Mouse (Mus musculus): Measurements from ENCODE around the gene 2310007B03Rik. TPM values are rescaled to one million over a fixed set of nuclear protein-coding genes. Genes with fewer than 3 reads are reported as not detected.

The 2310007B03Rik gene
- polyA plus RNA-seq, 1 experiment: 1.9 TPM

DNA sequence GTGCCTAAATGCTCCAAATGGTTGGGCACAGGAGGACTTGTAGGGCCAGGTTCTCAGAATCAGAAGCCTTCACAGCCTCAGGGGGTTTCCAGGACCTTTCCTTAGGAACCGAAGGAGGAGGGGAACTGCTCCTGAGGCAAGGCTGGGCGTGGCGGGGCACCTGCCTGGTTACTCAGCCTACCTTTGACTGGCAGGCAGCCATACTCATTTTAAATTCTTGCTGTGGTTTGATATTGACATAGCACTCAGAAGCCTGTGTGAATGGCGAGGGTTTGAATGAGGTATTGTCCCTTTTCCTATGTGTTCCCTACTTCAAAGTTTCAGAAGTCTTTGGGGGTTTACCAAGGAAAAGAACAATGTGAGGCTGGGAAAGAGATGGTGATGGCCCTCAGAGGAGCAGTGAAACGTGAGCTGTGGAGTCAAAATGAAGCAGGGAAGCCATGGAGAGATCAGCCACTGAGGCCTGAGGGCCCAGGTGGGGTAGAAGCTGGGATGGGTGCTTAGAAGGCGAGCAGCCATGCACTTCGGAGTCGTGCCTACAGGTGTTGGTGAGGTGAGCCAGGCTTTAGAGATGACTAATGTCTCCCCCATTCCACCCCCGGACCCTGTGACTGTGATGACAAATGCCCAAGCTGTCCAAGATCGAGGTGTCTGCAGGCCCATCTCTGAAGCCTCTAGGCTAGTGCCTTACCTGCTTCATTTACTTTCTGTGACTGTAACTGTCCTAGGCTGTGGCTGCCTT lies 30.3 kb downstream of the 2310007B03Rik start:
- Histone ChIP-seq H3K4me1 (ENCODE audit: control insufficient read depth, insufficient read depth, low read length) (no peaks in the 10 kb centered on the region), H3K27ac (ENCODE audit: insufficient read depth, low read length) (no peak overlapping the region), H3K9ac (ENCODE audit: low read depth, poor library complexity, severe bottlenecking) (no peak overlapping the region), H3K27me3 (ENCODE audit: control insufficient read depth, insufficient read depth, low read length, poor library complexity, severe bottlenecking) (no peaks in the 10 kb centered on the region), H3K36me3 (ENCODE audit: control insufficient read depth, insufficient read depth, low read length, poor library complexity, severe bottlenecking) (no peaks in the 10 kb centered on the region), H3K9me3 (replicated peaks; ENCODE audit: control insufficient read depth, insufficient read depth, low read length, poor library complexity, severe bottlenecking) (no peaks in the 10 kb centered on the region), H3K4me3 (ENCODE audit: low read depth, low read length) (no peak overlapping the region)
- no peak for TF ChIP-seq POLR2A (IDR thresholded peaks at IDR 0.05; ENCODE audit: insufficient read depth, low read length)
- TF ChIP-seq CTCF (IDR thresholded peaks at IDR 0.05; ENCODE audit: low read depth, low read length): no peak
- TF ChIP-seq EP300 (IDR thresholded peaks at IDR 0.05; ENCODE audit: insufficient read depth, low read depth, low read length): no peak

DNA sequence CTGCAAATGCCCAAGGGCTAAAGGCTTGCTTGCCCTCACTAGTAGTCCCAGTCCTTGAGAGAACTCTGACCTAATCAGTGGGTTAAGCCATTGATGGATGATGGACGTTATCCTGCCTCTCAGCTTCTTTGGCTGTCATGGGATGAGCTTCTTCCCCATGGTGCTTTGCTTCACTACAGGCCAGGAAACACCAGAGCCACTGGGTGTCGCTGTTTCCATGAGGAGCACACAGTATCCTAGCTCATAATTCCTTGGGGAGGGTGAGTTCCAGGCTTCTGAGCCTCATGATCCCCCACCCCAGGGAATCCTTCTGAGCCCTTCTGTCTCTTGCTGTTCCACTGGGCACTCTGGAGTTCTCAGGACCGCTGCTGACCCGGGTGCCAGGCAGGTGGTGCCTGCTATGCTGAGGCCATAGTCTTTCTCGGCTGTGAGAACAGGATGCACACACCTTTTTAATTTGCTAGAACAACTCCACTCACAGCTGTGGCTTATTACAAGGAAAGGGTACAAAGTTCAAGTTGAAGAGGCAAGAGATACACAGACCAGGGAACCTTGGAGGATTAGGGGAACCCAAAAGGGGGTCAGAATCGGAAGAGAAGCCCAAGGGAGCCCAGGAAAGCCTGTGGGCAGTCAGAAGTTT lies 31.9 kb downstream of the 2310007B03Rik start:
- Histone ChIP-seq H3K27ac (ENCODE audit: insufficient read depth, low read length) (no peak overlapping the region), H3K9ac (ENCODE audit: low read depth, poor library complexity, severe bottlenecking) (no peak overlapping the region)

DNA sequence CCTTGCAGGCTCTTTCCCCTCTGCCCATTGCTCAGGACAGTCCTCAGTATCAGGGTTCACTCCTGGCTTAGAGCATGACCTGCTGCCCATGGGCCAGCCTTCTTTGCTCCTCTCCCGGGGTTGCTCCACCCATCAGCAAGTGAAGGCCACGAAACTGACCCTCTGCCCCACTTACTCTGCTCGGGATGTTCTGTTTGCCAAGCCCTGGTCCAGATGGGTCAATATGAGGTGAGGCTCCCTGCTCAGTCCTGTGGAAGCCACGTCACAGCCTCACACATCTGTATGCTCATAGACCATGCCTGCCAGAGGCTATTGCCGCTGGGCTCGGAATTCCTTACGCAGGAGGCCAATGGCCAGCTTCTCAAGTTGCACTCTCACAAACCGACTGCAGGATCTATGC lies 32.5 kb downstream of the 2310007B03Rik start:
- no peaks in the 10 kb centered on the region for H3K27me3 ChIP-seq (ENCODE audit: control insufficient read depth, insufficient read depth, low read length, poor library complexity, severe bottlenecking)
- TF ChIP-seq EP300 (IDR thresholded peaks at IDR 0.05; ENCODE audit: insufficient read depth, low read depth, low read length): no peak
- no peak for TF ChIP-seq CTCF (IDR thresholded peaks at IDR 0.05; ENCODE audit: low read depth, low read length)
- no peak for TF ChIP-seq POLR2A (IDR thresholded peaks at IDR 0.05; ENCODE audit: insufficient read depth, low read length)
- H3K4me3 ChIP-seq (ENCODE audit: low read depth, low read length): no peak overlapping the region
- no peaks in the 10 kb centered on the region for H3K36me3 ChIP-seq (ENCODE audit: control insufficient read depth, insufficient read depth, low read length, poor library complexity, severe bottlenecking)
- no peaks in the 10 kb centered on the region for H3K9me3 ChIP-seq (replicated peaks; ENCODE audit: control insufficient read depth, insufficient read depth, low read length, poor library complexity, severe bottlenecking)
- H3K27ac ChIP-seq (ENCODE audit: insufficient read depth, low read length): no peak overlapping the region
- no peaks in the 10 kb centered on the region for H3K4me1 ChIP-seq (ENCODE audit: control insufficient read depth, insufficient read depth, low read length)
- H3K9ac ChIP-seq (ENCODE audit: low read depth, poor library complexity, severe bottlenecking): no peak overlapping the region

More for the DNA sequence above, 31.9 kb downstream of the 2310007B03Rik start:
- Histone ChIP-seq H3K4me1 (ENCODE audit: control insufficient read depth, insufficient read depth, low read length) (no peaks in the 10 kb centered on the region), H3K4me3 (ENCODE audit: low read depth, low read length) (no peak overlapping the region), H3K27me3 (ENCODE audit: control insufficient read depth, insufficient read depth, low read length, poor library complexity, severe bottlenecking) (no peaks in the 10 kb centered on the region), H3K36me3 (ENCODE audit: control insufficient read depth, insufficient read depth, low read length, poor library complexity, severe bottlenecking) (no peaks in the 10 kb centered on the region), H3K9me3 (replicated peaks; ENCODE audit: control insufficient read depth, insufficient read depth, low read length, poor library complexity, severe bottlenecking) (no peaks in the 10 kb centered on the region)
- TF ChIP-seq CTCF (IDR thresholded peaks at IDR 0.05; ENCODE audit: low read depth, low read length) (peak; percentile 74), POLR2A (IDR thresholded peaks at IDR 0.05; ENCODE audit: insufficient read depth, low read length) (no peak), EP300 (IDR thresholded peaks at IDR 0.05; ENCODE audit: insufficient read depth, low read depth, low read length) (no peak)

DNA sequence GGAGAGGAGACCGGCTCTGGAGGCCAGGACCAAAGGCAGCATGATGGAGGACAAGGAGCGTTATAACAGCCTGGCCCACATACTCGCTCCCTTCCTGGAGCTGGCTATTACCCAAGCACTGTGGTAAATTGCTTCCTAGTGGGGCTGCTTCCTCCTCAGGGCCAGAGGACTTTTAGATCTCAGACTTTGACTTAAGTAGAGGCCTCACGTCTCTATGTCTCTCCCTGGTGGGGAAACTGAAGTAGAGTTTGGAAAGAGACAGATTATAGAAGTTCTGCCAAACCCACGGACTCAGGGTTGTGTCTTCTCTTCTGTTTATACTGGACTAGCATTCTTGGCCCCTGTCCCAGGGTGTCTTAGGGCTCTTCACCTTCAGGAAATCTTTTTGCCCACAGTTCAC lies 35.5 kb downstream of the 2310007B03Rik start:
- Histone ChIP-seq H3K27me3 (ENCODE audit: control insufficient read depth, insufficient read depth, low read length, poor library complexity, severe bottlenecking) (no peaks in the 10 kb centered on the region), H3K36me3 (ENCODE audit: control insufficient read depth, insufficient read depth, low read length, poor library complexity, severe bottlenecking) (no peaks in the 10 kb centered on the region)
- no peak for TF ChIP-seq CTCF (IDR thresholded peaks at IDR 0.05; ENCODE audit: low read depth, low read length)
- TF ChIP-seq EP300 (IDR thresholded peaks at IDR 0.05; ENCODE audit: insufficient read depth, low read depth, low read length): no peak
- no peak for TF ChIP-seq POLR2A (IDR thresholded peaks at IDR 0.05; ENCODE audit: insufficient read depth, low read length)

DNA sequence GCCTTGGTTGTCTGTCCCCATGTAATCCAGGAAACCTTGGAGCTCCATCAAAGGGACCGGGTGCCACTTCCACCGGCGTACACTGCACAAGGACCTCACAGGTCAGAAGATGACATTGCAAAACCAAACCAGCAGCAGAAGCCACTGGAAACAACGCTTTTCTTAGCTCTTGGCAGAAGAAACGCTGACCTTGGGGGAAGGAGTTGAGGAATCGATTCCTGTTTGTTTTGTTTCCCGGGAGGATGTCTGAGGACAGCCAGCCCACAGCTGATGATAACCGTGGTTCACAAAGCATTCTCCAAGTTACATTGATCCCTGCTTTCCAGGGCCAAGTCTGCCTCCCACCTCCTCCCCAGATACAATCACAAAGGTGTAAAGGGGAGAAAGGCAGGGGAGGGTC lies 36.7 kb downstream of the 2310007B03Rik start:
- H3K4me3 ChIP-seq (ENCODE audit: low read depth, low read length): no peak overlapping the region
- no peak for TF ChIP-seq POLR2A (IDR thresholded peaks at IDR 0.05; ENCODE audit: insufficient read depth, low read length)
- TF ChIP-seq EP300 (IDR thresholded peaks at IDR 0.05; ENCODE audit: insufficient read depth, low read depth, low read length): no peak
- no peak for TF ChIP-seq CTCF (IDR thresholded peaks at IDR 0.05; ENCODE audit: low read depth, low read length)
- no peak overlapping the region for H3K9ac ChIP-seq (ENCODE audit: low read depth, poor library complexity, severe bottlenecking)
- H3K27ac ChIP-seq (ENCODE audit: insufficient read depth, low read length): no peak overlapping the region
- no peaks in the 10 kb centered on the region for H3K9me3 ChIP-seq (replicated peaks; ENCODE audit: control insufficient read depth, insufficient read depth, low read length, poor library complexity, severe bottlenecking)
- H3K27me3 ChIP-seq (ENCODE audit: control insufficient read depth, insufficient read depth, low read length, poor library complexity, severe bottlenecking): no peaks in the 10 kb centered on the region
- H3K4me1 ChIP-seq (ENCODE audit: control insufficient read depth, insufficient read depth, low read length): no peaks in the 10 kb centered on the region
- H3K36me3 ChIP-seq (ENCODE audit: control insufficient read depth, insufficient read depth, low read length, poor library complexity, severe bottlenecking): no peaks in the 10 kb centered on the region

More for the DNA sequence above, 35.5 kb downstream of the 2310007B03Rik start:
- Histone ChIP-seq H3K9ac (ENCODE audit: low read depth, poor library complexity, severe bottlenecking) (no peak overlapping the region), H3K4me3 (ENCODE audit: low read depth, low read length) (no peak overlapping the region), H3K4me1 (ENCODE audit: control insufficient read depth, insufficient read depth, low read length) (no peaks in the 10 kb centered on the region), H3K9me3 (replicated peaks; ENCODE audit: control insufficient read depth, insufficient read depth, low read length, poor library complexity, severe bottlenecking) (no peaks in the 10 kb centered on the region), H3K27ac (ENCODE audit: insufficient read depth, low read length) (no peak overlapping the region)

Measured in ES-Bruce4 (cell line).